ENCODE assay signal across 8 mouse cellular contexts in the genomic region with DNA sequence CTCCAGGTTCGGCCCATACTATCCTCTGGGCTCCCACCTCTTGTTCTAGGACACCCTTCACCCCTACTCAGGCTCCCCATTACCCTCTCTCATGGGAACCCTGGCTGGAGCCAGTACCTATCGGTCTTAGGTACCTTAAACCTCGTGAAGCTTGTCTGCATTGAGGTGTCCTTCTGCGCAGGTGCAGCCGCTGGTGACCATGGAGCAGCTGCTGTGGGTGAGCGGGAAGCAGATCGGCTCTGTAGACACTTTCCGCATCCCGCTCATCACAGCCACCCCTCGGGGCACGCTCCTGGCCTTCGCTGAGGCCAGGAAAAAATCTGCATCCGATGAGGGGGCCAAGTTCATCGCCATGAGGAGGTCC. TPM values are rescaled to one million over a fixed set of nuclear protein-coding genes. Genes with fewer than 3 reads are reported as not detected.
DNase-seq lines count a peak whose midpoint lies in the region; ATAC-seq lines count a peak whose summit lies in the region.

No protein-coding gene starts in this region.

- H3K27me3 ChIP-seq in hindbrain, embryonic 14.5 days (ENCODE audit: control insufficient read depth, insufficient read depth, low read length): no peaks in the 10 kb centered on the region
- no peaks in the 10 kb centered on the region for H3K27me3 ChIP-seq in liver, embryonic 16.5 days (ENCODE audit: control insufficient read depth, insufficient read depth, low read depth, low read length)

- no peaks in the 10 kb centered on the region for H3K9me3 ChIP-seq in hindbrain, embryonic 14.5 days (ENCODE audit: control insufficient read depth, low read length)
- H3K9me3 ChIP-seq in liver, embryonic 16.5 days (replicated peaks; ENCODE audit: control insufficient read depth, low read length): no peaks in the 10 kb centered on the region

- peaks cover 7% of the 10 kb centered on the region for H3K4me1 ChIP-seq in hindbrain, embryonic 14.5 days (replicated peaks; ENCODE audit: control insufficient read depth, insufficient read depth, low read length)
- H3K4me1 ChIP-seq in liver, embryonic 16.5 days (ENCODE audit: control insufficient read depth, low read depth, low read length): peaks cover 13% of the 10 kb centered on the region

- peak overlapping the region; percentile 60 for H3K4me3 ChIP-seq in hindbrain, embryonic 14.5 days (replicated peaks; ENCODE audit: low read length)
- H3K4me3 ChIP-seq in liver, embryonic 16.5 days (ENCODE audit: low read depth, low read length): peak overlapping the region; percentile 74

- 13% methylated on average over 14 of the region's 14 CpGs for WGBS in hindbrain, embryonic 14.5 days
- WGBS in liver, embryonic 16.5 days (ENCODE audit: insufficient replicate concordance): 10% methylated on average over 14 of the region's 14 CpGs

- ATAC-seq in frontal cortex, adult (ENCODE audit: low TSS enrichment): peak; percentile 44; the same call in 1 of the 2 replicates
- peak; percentile 4; the same call in 1 of the 2 replicates for ATAC-seq in hindbrain, embryonic 14.5 days (ENCODE audit: low FRiP score)
- no peak for ATAC-seq in liver, embryonic 16.5 days (ENCODE audit: low read depth)

- H3K27ac ChIP-seq in hindbrain, embryonic 14.5 days: peak overlapping the region; percentile 51; the same call in 1 of the 2 replicates
- H3K27ac ChIP-seq in liver, embryonic 16.5 days (ENCODE audit: low read length): peak overlapping the region; percentile 39; the same call in 1 of the 2 replicates

- H3K9ac ChIP-seq in hindbrain, embryonic 14.5 days: peak overlapping the region; percentile 73
- peak overlapping the region; percentile 72 for H3K9ac ChIP-seq in liver, embryonic 16.5 days (ENCODE audit: low read depth, low read length)

- H3K4me2 ChIP-seq in hindbrain, embryonic 14.5 days (replicated peaks): peak overlapping the region; percentile 74
- H3K4me2 ChIP-seq in liver, embryonic 16.5 days (ENCODE audit: low read depth, low read length): peak overlapping the region; percentile 91

- H3K36me3 ChIP-seq in hindbrain, embryonic 14.5 days (replicated peaks; ENCODE audit: control insufficient read depth, insufficient read depth): peaks cover 35% of the 10 kb centered on the region
- H3K36me3 ChIP-seq in liver, embryonic 16.5 days (ENCODE audit: control insufficient read depth, insufficient read depth): no peaks in the 10 kb centered on the region

- no peak for DNase-seq in frontal cortex, postnatal 14 days (ENCODE audit: low spot score in 2 of 2)
- peak; percentile 62 for DNase-seq in CD4-positive, CD25-positive, alpha-beta regulatory T cell, adult 2 months (ENCODE audit: low read depth, low spot score)
- peak; percentile 51 to 55 for DNase-seq in cerebellum, postnatal 36 days
- DNase-seq in hindbrain, embryonic 14.5 days (ENCODE audit: low spot score): peak; percentile 50
- peak; percentile 32 for DNase-seq in right cerebral cortex, postnatal 4 days
- DNase-seq in gastrocnemius, postnatal 25 days: no peak

RNA-seq across cellular contexts. Expression of gene Neu1, which starts 0.7 kb away (rescaled TPM):
- 26.9 and 27.2 TPM in 2 replicates for polyA plus RNA-seq in hindbrain, embryonic 14.5 days (2014; fragmentation: Nextera tagmentation; extraction: Ambion mirVana)
- 17.8 and 20.6 TPM in 2 replicates for polyA plus RNA-seq in liver, embryonic 16.5 days (2015; fragmentation: Nextera tagmentation; extraction: Ambion mirVana)
- 1 to 10 TPM; 8.5 to 9.3 TPM for total RNA-seq in gastrocnemius, postnatal 25 days (2021)

RNA-seq across cellular contexts. Expression of gene Slc44a4, which starts 17.5 kb away (rescaled TPM):
- polyA plus RNA-seq in hindbrain, embryonic 14.5 days (2014; fragmentation: Nextera tagmentation; extraction: Ambion mirVana): 0.11 and 0.12 TPM in 2 replicates
- 2.6 and 3.6 TPM in 2 replicates for polyA plus RNA-seq in liver, embryonic 16.5 days (2015; fragmentation: Nextera tagmentation; extraction: Ambion mirVana)
- total RNA-seq in gastrocnemius, postnatal 25 days (2021): not detected

RNA-seq across cellular contexts. Expression of gene Hspa1b, which starts 27.3 kb away (rescaled TPM):
- polyA plus RNA-seq in hindbrain, embryonic 14.5 days (2014; fragmentation: Nextera tagmentation; extraction: Ambion mirVana): 0.34 and 0.56 TPM in 2 replicates
- polyA plus RNA-seq in liver, embryonic 16.5 days (2015; fragmentation: Nextera tagmentation; extraction: Ambion mirVana): 0.05 TPM in 1 of 2 replicates, not detected in the other
- total RNA-seq in gastrocnemius, postnatal 25 days (2021): 1 to 10 TPM; 4.4 to 6.7 TPM

RNA-seq across cellular contexts. Expression of gene Ehmt2, which starts 33.4 kb away (rescaled TPM):
- polyA plus RNA-seq in hindbrain, embryonic 14.5 days (2014; fragmentation: Nextera tagmentation; extraction: Ambion mirVana): 72.6 and 82.1 TPM in 2 replicates
- 12.4 and 15.2 TPM in 2 replicates for polyA plus RNA-seq in liver, embryonic 16.5 days (2015; fragmentation: Nextera tagmentation; extraction: Ambion mirVana)
- total RNA-seq in gastrocnemius, postnatal 25 days (2021): 10 to 100 TPM; 25.5 to 26.4 TPM

RNA-seq across cellular contexts. Expression of gene C2, which starts 33.7 kb away (rescaled TPM):
- 1.2 and 1.8 TPM in 2 replicates for polyA plus RNA-seq in hindbrain, embryonic 14.5 days (2014; fragmentation: Nextera tagmentation; extraction: Ambion mirVana)
- polyA plus RNA-seq in liver, embryonic 16.5 days (2015; fragmentation: Nextera tagmentation; extraction: Ambion mirVana): 30.6 and 33.9 TPM in 2 replicates
- total RNA-seq in gastrocnemius, postnatal 25 days (2021): 1 to 10 TPM; 2.6 to 2.9 TPM

Comparison
In these comparisons a context has a peak if more than half of its experiments do, and no peak if none do; other contexts are left out.
1. DNase-seq: peak in CD4-positive, CD25-positive, alpha-beta regulatory T cell, adult 2 months (single experiment), cerebellum, postnatal 36 days (2 of 2), hindbrain, embryonic 14.5 days (single experiment) and right cerebral cortex, postnatal 4 days (single experiment); none in frontal cortex, postnatal 14 days (0 of 2) and gastrocnemius, postnatal 25 days (single experiment).